Mouse (Mus musculus) myocyte (in vitro differentiated cells): ENCODE measurements at regions not wholly inside any gene's neighbourhood (a gene's known extent, or its start where the extent isn't known, plus 50 kb on each side); places are given as distances from the start of the nearest gene placed in this dataset.

ENCODE experiments used
- E2F4 ChIP-seq: IDR thresholded peaks from one replicate; pipeline ENCODE4 v1.6.1; 2011; ENCODE audit warnings: mild to moderate bottlenecking, control low read depth, moderate library complexity; ENCODE audit not compliant: insufficient read depth
- MAX ChIP-seq: IDR thresholded peaks from one replicate; pipeline ENCODE4 v1.6.1; 2011; ENCODE audit warnings: low read depth, mild to moderate bottlenecking, control low read depth
- POLR2A ChIP-seq: IDR thresholded peaks from one replicate; pipeline ENCODE4 v1.6.1; 2011; ENCODE audit warnings: low read depth, mild to moderate bottlenecking, control low read depth, moderate library complexity; ENCODE audit not compliant: insufficient read length
- REST ChIP-seq: IDR thresholded peaks from one replicate; pipeline ENCODE4 v1.6.1; 2011; ENCODE audit warnings: mild to moderate bottlenecking, control low read depth, moderate library complexity; ENCODE audit not compliant: insufficient read depth, insufficient read length
- USF1 ChIP-seq: IDR thresholded peaks from one replicate; pipeline ENCODE4 v1.6.1; 2011; ENCODE audit warnings: low read depth, mild to moderate bottlenecking, control low read depth, moderate library complexity

DNA sequence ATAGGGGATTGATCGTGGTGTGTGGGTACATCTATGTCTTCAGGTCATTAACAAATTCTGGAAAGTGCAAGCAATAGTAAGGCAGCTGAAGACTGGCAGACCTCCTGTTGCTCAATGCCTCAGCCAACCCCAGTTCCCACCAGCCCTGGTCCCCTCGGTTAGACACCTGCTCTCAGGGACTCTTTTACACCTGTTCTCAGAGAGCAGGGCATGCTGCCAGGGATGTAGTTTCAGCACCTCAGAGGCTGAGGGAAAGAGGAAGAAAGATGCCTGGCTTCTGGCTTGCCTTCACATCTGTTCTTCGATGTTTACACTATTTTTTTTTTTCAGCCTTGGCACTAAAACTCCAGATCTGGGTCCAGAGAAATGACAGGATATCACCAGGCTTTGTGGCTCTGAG is 362.2 kb upstream of the Zmiz1 start:
- TF ChIP-seq POLR2A, result no peak
- no peak for TF ChIP-seq REST
- no peak for TF ChIP-seq USF1
- no peak for TF ChIP-seq MAX
- no peak for TF ChIP-seq E2F4
